Mouse (Mus musculus) kidney, adult 18-20 months (tissue): Measurements from ENCODE around the gene Gm21836.
"Not testable (repeated sequence)": the region's sequence is repeated elsewhere in the genome, so short reads cannot be mapped to it uniquely, and the experiment has no call there.

Experiments
- DNase-seq: peaks from one replicate; pipeline ENCODE4 v3.0.0; 2021

The Gm21836 gene

GRCm38 (mm10) chr9:124493693-124494092 is at the start of gene Gm21836:
TSS of gene Gm21836 (minus strand) at chr9:124493793.
- not testable (repeated sequence) for DNase-seq

DNA sequence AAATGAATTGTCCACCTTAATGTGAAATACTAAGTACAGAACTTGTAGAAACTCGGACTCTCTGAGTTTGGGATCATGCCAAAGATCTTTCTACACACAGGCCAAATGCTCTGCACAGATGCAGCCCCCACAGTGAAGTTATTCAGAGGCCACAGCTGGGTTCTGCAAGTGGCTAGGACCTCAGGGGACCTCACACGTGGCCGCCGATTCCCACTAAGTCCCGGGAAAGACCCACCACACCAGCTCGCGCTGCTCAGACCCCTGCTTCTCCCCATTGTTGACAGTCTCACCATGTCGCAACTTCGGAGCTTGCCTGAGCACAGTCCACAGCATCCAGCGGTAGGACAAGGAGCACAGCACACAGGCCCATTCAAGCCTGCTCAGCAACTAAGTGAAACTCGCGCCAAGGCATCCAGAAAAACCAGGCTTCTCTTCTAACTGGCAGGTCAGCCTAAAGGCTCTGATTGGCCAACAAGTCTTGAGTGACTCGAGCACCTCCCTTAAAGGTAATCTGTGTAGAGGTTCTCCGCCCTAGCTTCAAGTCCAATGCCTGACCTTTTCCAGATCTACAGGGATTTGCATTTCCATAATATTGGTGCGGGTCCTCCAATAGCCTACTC is 13.1 kb downstream of the Gm21836 start:
- not testable (repeated sequence) for DNase-seq

- no peak for DNase-seq
Observed at GRCm38 (mm10) chr9:124478081-124478480, 15.5 kb downstream of the Gm21836 start.

- DNase-seq: no peak
Observed at GRCm38 (mm10) chr9:124476096-124476902, 17.3 kb downstream of the Gm21836 start, which contains the start of gene Ppp2r3d. TSS of gene Ppp2r3d (minus strand) at chr9:124476898.

DNA sequence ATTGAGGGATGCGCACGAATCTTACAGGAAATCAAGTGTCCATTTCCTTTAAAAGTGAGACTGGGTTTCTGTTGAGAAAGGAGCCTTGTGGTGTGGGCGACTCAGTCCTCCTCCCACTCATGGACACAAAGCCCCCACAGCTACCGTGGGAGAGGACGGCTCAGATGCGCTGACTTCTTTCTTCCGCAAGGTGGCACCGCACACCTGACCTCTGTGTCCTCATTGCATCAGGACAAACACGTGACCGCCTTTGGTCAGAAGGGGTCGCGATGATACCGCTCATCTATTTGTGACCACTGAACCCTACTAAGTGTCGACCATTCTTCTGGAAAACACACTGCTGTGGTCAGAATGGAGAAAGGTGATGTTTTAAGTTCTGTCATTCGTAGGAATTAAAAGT is 17.9 kb downstream of the Gm21836 start:
- DNase-seq: no peak

- peak; percentile 50 for DNase-seq
Observed at GRCm38 (mm10) chr9:124456572-124456971, 37.0 kb downstream of the Gm21836 start.
